Mouse (Mus musculus) R1 (cell line): Measurements from ENCODE around the gene Dbi.
A peak's percentile ranks its signal among the peaks of the same experiment; 100 is the strongest.

ENCODE experiments used
- DNase-seq: peaks from one replicate; pipeline ENCODE4 v3.0.0-alpha.2; 2018; ENCODE audit warnings: low read depth, low spot score

Gene Dbi

DNA sequence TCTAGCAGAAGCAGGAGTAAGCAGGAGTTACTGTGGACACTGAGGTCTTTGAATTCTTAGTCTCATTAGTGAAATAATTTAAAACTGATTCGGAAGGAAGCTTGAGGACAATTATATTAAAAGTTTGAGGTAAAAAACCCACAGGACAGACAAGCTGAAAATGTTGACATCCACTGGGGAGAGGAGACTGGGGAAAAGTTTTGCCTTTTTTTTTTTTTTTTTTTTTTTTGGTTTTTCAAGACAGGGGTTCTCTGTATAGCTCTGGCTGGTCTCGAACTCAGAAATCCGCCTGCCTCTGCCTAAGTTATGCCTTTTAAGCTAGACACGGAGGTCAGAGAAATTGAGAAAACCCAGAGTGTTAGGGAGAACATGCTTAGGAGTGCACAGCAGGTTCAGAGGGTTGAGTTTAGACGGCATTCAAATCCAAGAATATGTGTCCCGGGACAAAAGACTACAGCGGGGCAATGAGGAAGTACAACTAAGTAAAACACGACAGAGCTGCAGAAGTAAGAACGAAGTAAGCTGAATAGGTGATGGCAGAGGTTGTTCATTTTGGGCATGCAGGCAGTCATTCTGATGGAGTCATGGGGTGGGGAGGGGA lies 1.2 kb upstream of the Dbi start:
- peak; percentile 28 for DNase-seq

DNA sequence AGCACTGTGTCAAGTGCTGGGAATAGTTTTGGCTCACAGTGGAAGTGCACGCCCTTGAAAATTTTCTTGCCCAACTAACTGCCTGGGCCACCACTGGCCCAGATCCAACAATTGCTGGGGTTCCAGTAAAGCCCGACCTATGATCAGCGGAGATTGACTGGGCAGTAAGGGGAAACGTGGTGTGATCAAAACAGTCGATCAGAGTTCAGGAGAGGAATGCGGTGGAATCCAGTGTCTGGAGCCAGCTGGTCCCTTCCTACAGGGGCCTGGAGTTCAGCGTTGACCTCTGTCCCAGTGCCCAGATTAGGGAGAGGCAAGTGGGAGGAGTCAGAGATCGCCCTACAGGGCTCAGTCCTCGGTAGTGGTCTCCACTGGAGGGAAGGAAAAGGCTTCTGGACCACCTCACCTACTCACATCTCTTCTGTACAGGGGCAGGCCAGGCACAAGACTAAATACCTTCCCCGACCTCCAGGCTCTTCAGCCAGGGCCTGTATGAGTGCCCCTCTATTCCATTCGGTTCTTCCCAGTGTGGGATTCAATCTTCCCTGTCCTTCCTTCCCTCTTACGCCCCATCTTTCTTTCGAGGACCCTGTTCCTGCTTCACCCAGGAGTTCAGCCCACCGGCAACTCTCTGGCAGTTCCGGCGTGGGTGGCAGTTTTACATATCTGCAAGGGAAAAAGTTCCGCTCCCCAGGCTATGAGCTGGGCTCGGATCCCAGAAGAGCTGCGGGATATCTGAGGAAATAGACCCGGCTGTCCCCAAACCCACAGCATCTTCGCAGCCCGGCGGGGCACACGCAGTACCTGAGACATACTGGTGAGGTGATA lies 523 bp downstream of the Dbi start:
- peak; percentile 58 for DNase-seq

DNA sequence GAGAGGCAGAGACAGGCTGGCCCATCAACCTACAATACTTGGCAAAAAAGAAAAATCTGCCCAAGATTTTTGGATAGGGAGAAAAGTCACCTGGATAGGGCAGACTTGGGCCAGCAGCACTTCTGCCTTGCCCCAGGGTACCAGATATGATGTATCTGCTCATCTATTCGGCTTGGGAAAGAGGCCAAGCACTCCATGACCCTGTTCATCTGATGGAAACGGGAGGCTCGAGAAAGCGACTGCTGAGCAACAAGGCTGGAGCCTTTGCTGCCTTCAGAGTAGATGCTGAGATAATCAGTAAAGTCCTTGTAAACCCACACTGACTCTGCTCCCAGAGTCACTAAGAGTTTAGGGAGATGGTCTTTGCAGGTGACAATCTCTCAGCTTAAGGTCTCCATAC lies 1.5 kb downstream of the Dbi start:
- no peak for DNase-seq

GRCm38 (mm10) chr1:120118854-120119253 lies 2.0 kb downstream of the Dbi start:
- no peak for DNase-seq

- DNase-seq = no peak
Observed at GRCm38 (mm10) chr1:120116106-120116505, 4.8 kb downstream of the Dbi start.

- no peak for DNase-seq
Observed at GRCm38 (mm10) chr1:120115671-120116081, 5.2 kb downstream of the Dbi start.

GRCm38 (mm10) chr1:120112251-120113187 lies 8.4 kb downstream of the Dbi start:
- no peak for DNase-seq

GRCm38 (mm10) chr1:120111766-120112165 lies 9.1 kb downstream of the Dbi start:
- no peak for DNase-seq

DNA sequence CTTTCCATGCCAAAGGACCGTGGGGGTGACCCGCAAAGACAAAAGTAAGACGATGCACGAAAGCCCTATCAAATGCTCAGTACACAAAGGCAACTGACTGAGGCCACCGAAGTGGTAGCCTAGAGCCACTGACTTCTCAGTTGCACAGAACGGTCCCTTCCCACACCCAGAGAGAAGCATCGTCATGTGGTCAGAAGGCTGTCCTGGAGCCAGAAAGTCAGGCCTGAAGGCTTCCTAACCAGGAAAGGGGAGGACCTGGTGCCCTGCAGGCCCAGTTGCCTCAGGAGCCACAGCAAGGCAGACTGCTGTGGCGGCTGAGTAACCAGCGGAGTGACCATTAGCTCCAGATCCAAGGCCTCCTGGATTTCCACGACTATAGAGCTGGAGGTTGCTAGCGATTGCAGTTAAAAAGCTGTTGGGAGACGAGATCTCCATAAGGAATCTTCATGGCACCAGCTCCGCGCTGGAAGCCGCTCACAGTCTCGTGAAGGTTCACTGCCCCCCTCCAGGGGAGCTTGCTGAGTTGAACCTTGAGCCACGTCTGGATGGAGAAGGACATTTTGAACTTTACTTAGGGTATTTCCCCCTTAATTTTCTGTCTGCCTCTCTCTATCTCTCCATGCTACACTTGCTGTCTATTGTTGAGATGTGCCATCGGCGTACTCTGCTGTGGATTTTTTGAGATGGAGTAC lies 11.0 kb downstream of the Dbi start:
- DNase-seq = no peak

DNA sequence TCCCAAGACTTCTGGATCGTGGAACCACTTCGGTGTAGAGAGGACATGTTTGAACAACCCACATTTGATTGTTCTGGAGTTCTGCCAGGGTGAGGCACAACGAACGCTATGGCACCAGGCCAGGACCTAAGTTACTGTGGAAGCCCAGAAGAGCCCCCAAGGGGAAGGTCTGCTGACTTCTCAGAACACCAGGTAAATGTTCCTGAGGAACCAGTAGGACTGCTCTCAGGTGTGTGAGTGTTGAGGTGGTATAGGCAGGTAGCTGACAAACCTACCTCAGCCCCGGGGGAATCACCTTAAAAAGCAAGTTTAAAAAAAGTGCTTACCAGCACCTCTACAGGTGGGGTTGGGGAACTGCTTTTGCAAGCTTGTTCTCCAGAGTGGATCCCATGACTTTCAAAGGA lies 15.3 kb downstream of the Dbi start:
- no peak for DNase-seq

DNA sequence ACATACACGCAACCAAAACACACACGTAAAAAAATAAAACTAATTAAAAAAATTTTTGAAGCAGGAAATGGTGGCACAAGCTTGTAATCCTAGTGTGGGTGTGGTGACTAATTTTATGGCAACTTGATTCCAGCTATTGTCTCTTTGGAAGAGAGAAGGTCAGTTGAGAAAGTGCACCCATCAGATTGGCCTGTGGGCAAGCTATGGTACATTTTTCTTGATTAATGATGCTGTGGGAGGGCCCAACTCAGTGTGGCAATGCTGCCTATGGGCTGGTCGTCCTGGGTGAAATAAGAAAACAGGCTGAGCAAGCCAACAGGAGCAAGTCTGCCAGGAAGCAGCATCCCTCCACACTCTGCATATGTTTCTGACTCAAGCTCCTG lies 19.7 kb downstream of the Dbi start:
- no peak for DNase-seq

DNA sequence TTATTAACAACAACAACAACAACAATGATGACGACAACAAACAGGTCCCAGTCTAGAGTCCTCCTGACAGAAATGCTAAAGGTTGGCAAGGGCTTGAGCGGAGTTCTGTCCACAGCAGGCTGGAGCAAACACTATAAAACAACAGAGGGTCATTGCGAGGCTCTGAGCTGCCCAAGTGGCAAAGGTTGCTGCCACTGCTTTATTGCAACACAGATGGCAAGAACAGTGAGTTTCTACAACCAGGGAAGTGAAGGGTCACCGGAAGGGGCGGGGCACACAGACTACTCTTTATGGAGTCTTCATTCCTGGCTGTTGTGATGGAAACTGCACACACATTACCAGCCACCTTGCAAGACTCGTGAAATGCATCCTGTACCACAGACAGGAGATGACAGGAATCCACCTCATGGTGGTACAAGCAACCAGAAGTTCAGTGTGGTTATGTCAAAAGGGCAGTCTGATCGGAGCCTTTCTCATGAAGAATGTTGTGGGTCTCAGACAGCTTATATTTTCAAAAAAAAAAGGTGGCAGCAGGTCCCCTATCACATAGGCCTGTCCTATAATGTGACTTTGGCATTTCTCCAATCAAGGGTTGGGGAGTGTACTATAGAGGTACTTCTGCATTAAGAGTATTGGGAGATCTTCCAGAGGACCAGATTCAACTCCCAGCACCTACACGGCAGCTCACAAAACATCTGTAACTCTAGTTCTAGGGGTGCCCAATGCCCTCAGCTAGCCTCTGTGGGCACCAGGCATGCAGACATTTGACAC lies 20.2 kb downstream of the Dbi start:
- DNase-seq = peak; percentile 43

GRCm38 (mm10) chr1:120099483-120099882 lies 21.4 kb downstream of the Dbi start:
- no peak for DNase-seq

- peak; percentile 59 for DNase-seq
Observed at GRCm38 (mm10) chr1:120098327-120098726, 22.6 kb downstream of the Dbi start.

DNA sequence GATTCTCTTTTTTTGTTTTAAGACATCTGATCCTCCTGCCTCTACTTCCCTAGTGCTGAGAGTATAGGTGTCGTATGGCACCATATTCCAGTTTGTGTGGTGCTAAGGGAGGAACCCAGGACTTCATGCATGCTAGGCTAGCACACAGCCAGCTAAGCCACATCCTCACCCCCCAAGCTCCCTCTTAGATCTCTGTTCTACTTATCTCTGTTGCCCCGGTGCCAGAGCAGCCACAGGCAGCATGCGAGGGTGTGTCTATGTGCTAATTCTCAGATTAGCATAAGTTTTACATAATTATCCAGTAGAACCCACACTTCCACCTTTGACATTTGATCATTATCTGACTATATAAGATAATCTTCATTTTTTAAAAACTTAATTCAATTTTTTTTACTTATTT lies 26.0 kb downstream of the Dbi start:
- no peak for DNase-seq

GRCm38 (mm10) chr1:120093482-120094134 lies 27.3 kb downstream of the Dbi start:
- peak; percentile 86 for DNase-seq

GRCm38 (mm10) chr1:120090880-120091570 lies 29.9 kb downstream of the Dbi start:
- DNase-seq = peak; percentile 34

DNA sequence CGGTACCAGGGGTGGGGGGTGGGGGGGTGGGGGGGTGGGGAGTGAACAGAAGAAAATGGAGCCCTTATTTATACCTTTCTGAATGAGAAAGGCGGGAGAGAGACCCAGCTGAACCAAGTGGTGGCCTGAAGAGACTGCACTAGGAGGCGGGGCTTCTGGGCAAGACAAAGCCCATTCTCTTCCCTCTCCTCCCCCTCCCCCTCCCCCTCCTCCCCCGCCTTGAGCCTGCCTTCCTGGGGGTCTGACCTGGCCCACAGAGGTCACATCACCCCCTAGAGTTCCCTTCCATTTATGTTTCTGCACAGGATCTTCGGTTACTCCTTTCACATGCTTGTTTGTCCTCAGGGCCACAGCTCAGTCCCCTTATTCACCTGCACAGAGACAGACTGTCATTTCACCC lies 31.7 kb downstream of the Dbi start:
- DNase-seq = peak; percentile 84

DNA sequence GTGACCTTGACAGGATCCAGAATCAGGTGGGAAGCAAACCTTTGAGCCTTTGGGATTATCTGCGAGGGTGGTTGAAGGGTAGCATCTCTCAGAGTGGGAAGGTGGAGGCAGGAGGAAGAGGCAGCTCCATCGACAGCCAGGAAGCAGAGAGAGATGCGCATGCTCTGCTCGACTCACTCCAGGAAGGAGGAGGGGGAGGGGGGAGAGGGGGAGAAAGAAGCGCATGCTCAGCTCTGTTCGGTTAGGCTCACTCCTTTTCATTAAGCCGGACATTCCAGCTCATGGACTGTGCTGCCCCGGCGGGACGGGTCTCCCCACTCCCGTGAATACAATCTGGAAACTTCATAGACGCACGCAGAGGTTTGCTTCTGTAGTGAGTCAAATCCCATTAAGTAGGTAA lies 34.2 kb downstream of the Dbi start:
- DNase-seq = peak; percentile 85

DNA sequence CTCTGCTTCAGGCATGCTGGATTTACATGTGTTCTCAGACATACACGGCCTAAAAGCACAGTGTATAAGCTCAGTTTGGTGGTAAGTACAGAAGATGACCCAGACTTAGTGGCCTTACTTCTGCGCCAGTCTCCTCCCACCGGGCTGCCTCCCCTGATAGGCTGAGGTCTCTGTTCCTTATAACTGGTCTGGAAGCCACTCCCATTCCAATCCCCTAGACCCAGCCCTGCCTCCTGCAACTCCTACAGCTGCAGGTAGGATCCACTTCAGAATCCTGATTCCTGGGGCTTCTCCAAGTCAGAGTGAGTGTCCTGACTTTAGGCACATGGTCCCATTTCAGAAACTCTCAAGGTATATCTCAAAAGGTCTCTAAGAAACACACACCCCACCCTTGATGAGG lies 35.2 kb downstream of the Dbi start:
- DNase-seq = peak; percentile 96
